In genomic region chr16:93917712-93918678, GRCm38 (mm10) we compare ENCODE assay signal across 9 mouse cellular contexts. TPM values are rescaled to one million over a fixed set of nuclear protein-coding genes. Genes with fewer than 3 reads are reported as not detected.
A peak's percentile ranks its signal among the peaks of the same experiment; 100 is the strongest.
DNase-seq lines count a peak whose midpoint lies in the region; ATAC-seq and TF ChIP-seq lines count a peak whose summit lies in the region.
"Had no signal": no experiment of that assay in that cellular context is flagged by ENCODE, and none has a peak within 500 bp of the region (broad histone marks: within the 10 kb centered on the region; RNA-seq: fewer than 3 reads in every experiment).

No protein-coding gene starts in this region.

- WGBS in forebrain, embryonic 11.5 days = 42% methylated on average over 20 of the region's 22 CpGs
- 30% methylated on average over 22 of the region's 22 CpGs for WGBS in heart, embryonic 16.5 days
- WGBS in liver, embryonic 16.5 days (ENCODE audit: insufficient replicate concordance) = 29% methylated on average over 22 of the region's 22 CpGs
- WGBS in neural tube, embryonic 13.5 days = 39% methylated on average over 22 of the region's 22 CpGs

- H3K4me3 ChIP-seq in forebrain, embryonic 11.5 days (ENCODE audit: low read depth, low read length) = no peak overlapping the region
- H3K4me3 ChIP-seq in heart, embryonic 16.5 days (ENCODE audit: low read length) = no peak overlapping the region
- H3K4me3 ChIP-seq in liver, embryonic 16.5 days (ENCODE audit: low read depth, low read length) = no peak overlapping the region
- no peak overlapping the region for H3K4me3 ChIP-seq in neural tube, embryonic 13.5 days
- no peak overlapping the region for H3K4me3 ChIP-seq in testis, adult 2 months (ENCODE audit: control insufficient read depth, low read depth, low read length)
- H3K4me3 ChIP-seq: erythroblast, embryonic 14.5 days had no signal

- no peaks in the 10 kb centered on the region for H3K9me3 ChIP-seq in forebrain, embryonic 11.5 days (ENCODE audit: control insufficient read depth, low read length)
- H3K9me3 ChIP-seq in heart, embryonic 16.5 days (replicated peaks; ENCODE audit: control insufficient read depth, low read length) = no peaks in the 10 kb centered on the region
- no peaks in the 10 kb centered on the region for H3K9me3 ChIP-seq in liver, embryonic 16.5 days (replicated peaks; ENCODE audit: control insufficient read depth, low read length)
- no peaks in the 10 kb centered on the region for H3K9me3 ChIP-seq in neural tube, embryonic 13.5 days

- H3K27me3 ChIP-seq in forebrain, embryonic 11.5 days (ENCODE audit: control insufficient read depth, insufficient read depth, low read length) = no peaks in the 10 kb centered on the region
- H3K27me3 ChIP-seq in heart, embryonic 16.5 days (ENCODE audit: control insufficient read depth, insufficient read depth, low read length) = no peaks in the 10 kb centered on the region
- H3K27me3 ChIP-seq in liver, embryonic 16.5 days (ENCODE audit: control insufficient read depth, insufficient read depth, low read depth, low read length) = no peaks in the 10 kb centered on the region
- H3K27me3 ChIP-seq in neural tube, embryonic 13.5 days = no peaks in the 10 kb centered on the region
- no peaks in the 10 kb centered on the region for H3K27me3 ChIP-seq in testis, adult 2 months (ENCODE audit: control insufficient read depth, insufficient read depth, low read length)

- H3K4me2 ChIP-seq in forebrain, embryonic 11.5 days (ENCODE audit: low read depth, low read length, severe bottlenecking) = 0 out of 2 replicates have a peak overlapping the region, but pooled peaks have one; percentile 29
- peak overlapping the region; percentile 43; the same call in 1 of the 2 replicates for H3K4me2 ChIP-seq in heart, embryonic 16.5 days (ENCODE audit: low read depth, low read length)
- H3K4me2 ChIP-seq in liver, embryonic 16.5 days (ENCODE audit: low read depth, low read length) = no peak overlapping the region
- peak overlapping the region; percentile 45 for H3K4me2 ChIP-seq in neural tube, embryonic 13.5 days

- H3K4me1 ChIP-seq in forebrain, embryonic 11.5 days (replicated peaks; ENCODE audit: control insufficient read depth, insufficient read depth, low read length) = no peaks in the 10 kb centered on the region
- H3K4me1 ChIP-seq in heart, embryonic 16.5 days (ENCODE audit: control insufficient read depth, insufficient read depth, low read length) = peaks cover 3% of the 10 kb centered on the region; the same call in 1 of the 2 replicates
- peaks cover 4% of the 10 kb centered on the region for H3K4me1 ChIP-seq in liver, embryonic 16.5 days (ENCODE audit: control insufficient read depth, low read depth, low read length)
- peaks cover 8% of the 10 kb centered on the region; the same call in 1 of the 2 replicates for H3K4me1 ChIP-seq in neural tube, embryonic 13.5 days (replicated peaks)
- peaks cover 14% of the 10 kb centered on the region for H3K4me1 ChIP-seq in testis, adult 2 months (ENCODE audit: control insufficient read depth, insufficient read depth, low read length)

- no peak overlapping the region for H3K27ac ChIP-seq in forebrain, embryonic 11.5 days (ENCODE audit: low read depth, low read length)
- no peak overlapping the region for H3K27ac ChIP-seq in heart, embryonic 16.5 days (ENCODE audit: low read length)
- H3K27ac ChIP-seq in liver, embryonic 16.5 days (ENCODE audit: low read length) = no peak overlapping the region
- H3K27ac ChIP-seq in neural tube, embryonic 13.5 days (replicated peaks) = no peak overlapping the region
- H3K27ac ChIP-seq in testis, adult 2 months (ENCODE audit: control insufficient read depth, insufficient read depth, low read depth, low read length) = no peak overlapping the region

- no peaks in the 10 kb centered on the region for H3K36me3 ChIP-seq in forebrain, embryonic 11.5 days (ENCODE audit: control insufficient read depth, insufficient read depth, low read length)
- H3K36me3 ChIP-seq in heart, embryonic 16.5 days (ENCODE audit: control insufficient read depth, insufficient read depth) = no peaks in the 10 kb centered on the region
- H3K36me3 ChIP-seq in liver, embryonic 16.5 days (ENCODE audit: control insufficient read depth, insufficient read depth) = no peaks in the 10 kb centered on the region
- no peaks in the 10 kb centered on the region for H3K36me3 ChIP-seq in neural tube, embryonic 13.5 days
- no peaks in the 10 kb centered on the region for H3K36me3 ChIP-seq in testis, adult 2 months (ENCODE audit: control insufficient read depth, insufficient read depth, low read length)

- peak; percentile 71 to 84 for DNase-seq in CD8-positive naive resting alpha-beta T cell, adult 2 months (ENCODE audit: low read depth in 2 of 2, low spot score in 2 of 2)
- DNase-seq in c-Kit-positive CD71-negative TER-119-negative erythroid progenitor cells, embryonic 14.5 days (ENCODE audit: low read depth) = peak; percentile 90
- peak; percentile 90 for DNase-seq in forebrain, embryonic 11.5 days (ENCODE audit: low spot score)
- peak; percentile 80 to 94 for DNase-seq in kidney, postnatal 36 days

- TF ChIP-seq CTCF in testis, adult 2 months (IDR thresholded peaks at IDR 0.05; ENCODE audit: control insufficient read depth, insufficient read depth, insufficient replicate concordance, low read depth, low read length) = peak; percentile 70; the same call in 1 of the 2 replicates

- ATAC-seq in forebrain, embryonic 11.5 days (replicated peaks; ENCODE audit: low FRiP score) = peak; percentile 70
- ATAC-seq in heart, embryonic 16.5 days (replicated peaks; ENCODE audit: extremely low read depth, insufficient read depth, low FRiP score) = peak; percentile 66
- ATAC-seq in liver, embryonic 16.5 days (ENCODE audit: low read depth) = peak; percentile 53
- peak; percentile 34; the same call in 1 of the 2 replicates for ATAC-seq in neural tube, embryonic 13.5 days (ENCODE audit: low read depth)

- no peak for TF ChIP-seq POLR2A in testis, adult 2 months (IDR thresholded peaks at IDR 0.05; ENCODE audit: control insufficient read depth, low read depth, low read length)

- no peak overlapping the region for H3K9ac ChIP-seq in forebrain, embryonic 11.5 days (ENCODE audit: low read length)
- H3K9ac ChIP-seq in heart, embryonic 16.5 days (ENCODE audit: low read length) = no peak overlapping the region
- H3K9ac ChIP-seq in liver, embryonic 16.5 days (ENCODE audit: low read depth, low read length) = no peak overlapping the region
- 0 out of 2 replicates have a peak overlapping the region, but pooled peaks have one; percentile 12 for H3K9ac ChIP-seq in neural tube, embryonic 13.5 days

RNA-seq across cellular contexts. Expression of gene Chaf1b, which starts 34.3 kb away (rescaled TPM):
- 119 and 120 TPM in 2 replicates for polyA plus RNA-seq in forebrain, embryonic 11.5 days (2014; fragmentation: Nextera tagmentation; extraction: Ambion mirVana)
- 36.6 and 40.8 TPM in 2 replicates for polyA plus RNA-seq in heart, embryonic 16.5 days (2015; fragmentation: Nextera tagmentation; extraction: Ambion mirVana)
- polyA plus RNA-seq in liver, embryonic 16.5 days (2015; fragmentation: Nextera tagmentation; extraction: Ambion mirVana) = 30.0 and 32.0 TPM in 2 replicates
- 16.4 and 22.0 TPM in 2 replicates for polyA plus RNA-seq in neural tube, embryonic 13.5 days (2015; fragmentation: Nextera tagmentation; extraction: Ambion mirVana)
- polyA plus RNA-seq in testis, adult 2 months (2012; rRNA removed) = 9.3 and 10.1 TPM in 2 replicates
